Mouse (Mus musculus) stomach, embryonic 14.5 days (tissue): ENCODE results near the gene Katnb1. TPM values are rescaled to one million over a fixed set of nuclear protein-coding genes. Genes with fewer than 3 reads are reported as not detected.

Source experiments
- ATAC-seq: fragments of 200-750 bp; cut with Nextera tagmentation; 2 replicates; pipeline ENCODE4 v1.8.0; 2017; ENCODE audit warnings: low read depth, moderate TSS enrichment; ENCODE audit not compliant: insufficient number of reproducible peaks, insufficient read depth, low FRiP score
- H3K27ac ChIP-seq: fragments of 300-500 bp; sonication (generic); 2 replicates; pipeline ENCODE4 v1.5.1; 2014; ENCODE audit warnings: mild to moderate bottlenecking, low read length, moderate library complexity, mixed read lengths
- H3K27me3 ChIP-seq: fragments of 300-500 bp; sonication (generic); 2 replicates; pipeline ENCODE4 v1.6.1; 2014; ENCODE audit warnings: low read length, control low read depth, mixed read lengths; ENCODE audit not compliant: control insufficient read depth, insufficient read depth
- H3K36me3 ChIP-seq: fragments of 300-500 bp; sonication (generic); 2 replicates; pipeline ENCODE4 v1.6.1; 2014; ENCODE audit warnings: mild to moderate bottlenecking, control low read depth, low read length, moderate library complexity, mixed read lengths; ENCODE audit not compliant: control insufficient read depth, insufficient read depth
- H3K4me1 ChIP-seq: fragments of 300-500 bp; sonication (generic); 2 replicates; pipeline ENCODE4 v1.6.1; 2014; ENCODE audit warnings: low read length, control low read depth, mixed read lengths; ENCODE audit not compliant: control insufficient read depth, insufficient read depth
- H3K4me2 ChIP-seq: fragments of 300-500 bp; sonication (generic); replicated peaks from 2 replicates; pipeline ENCODE4 v1.6.1; 2014; ENCODE audit warnings: low read depth, low read length, control low read depth
- H3K4me3 ChIP-seq: fragments of 300-500 bp; sonication (generic); 2 replicates; pipeline ENCODE4 v1.5.1; 2014; ENCODE audit warnings: low read depth, low read length, control low read depth
- H3K9ac ChIP-seq: fragments of 300-500 bp; sonication (generic); replicated peaks from 2 replicates; pipeline ENCODE4 v1.6.1; 2014; ENCODE audit warnings: low read depth, mild to moderate bottlenecking, control low read depth, low read length, moderate library complexity, mixed read lengths
- H3K9me3 ChIP-seq: fragments of 300-500 bp; sonication (generic); 2 replicates; pipeline ENCODE4 v1.6.1; 2016; ENCODE audit warnings: low read depth, low read length, control low read depth; ENCODE audit not compliant: control insufficient read depth
- WGBS: fragments of 180-500 bp; shearing (Covaris S2); extraction: QIAGEN DNeasy Blood & Tissue Kit; methylation state at CpG from one replicate; pipeline ENCODE4 v1.1.7; 2014; 5-methylcytosine and 5-hydroxymethylcytosine counted together
- polyA plus RNA-seq: library from polyadenylated mRNA; unstranded; fragments of >200 nt; fragmentation: Nextera tagmentation; extraction: Ambion mirVana; gene quantifications from 2 replicates; pipeline ENCODE4 v1.2.1, GENCODE M21; 2014

Katnb1 gene
- polyA plus RNA-seq, 1 experiment from 2014 or later = 17.9 TPM

- H3K27me3 ChIP-seq = no peaks in the 10 kb centered on the region; the same call in 1 of the 2 replicates
- peaks cover 41% of the 10 kb centered on the region for H3K4me1 ChIP-seq
- 14% methylated on average over 6 of the region's 6 CpGs for WGBS
- H3K9me3 ChIP-seq = no peaks in the 10 kb centered on the region
- 0 out of 2 replicates have a peak overlapping the region, but pooled peaks have one; percentile 38 for H3K9ac ChIP-seq
- H3K36me3 ChIP-seq = no peaks in the 10 kb centered on the region
- peak overlapping the region; percentile 53 for H3K4me2 ChIP-seq
- no peak overlapping the region for H3K4me3 ChIP-seq
- ATAC-seq = no peak; the same call in 1 of the 2 replicates
- 0 out of 2 replicates have a peak overlapping the region, but pooled peaks have one; percentile 44 for H3K27ac ChIP-seq
Measured at GRCm38 (mm10) chr8:95138341-95139050, 57.5 kb downstream of the Katnb1 start.

- no peak for ATAC-seq
- Histone ChIP-seq H3K9me3 (no peaks in the 10 kb centered on the region), H3K36me3 (no peaks in the 10 kb centered on the region), H3K4me1 (peaks cover 46% of the 10 kb centered on the region), H3K9ac (no peak overlapping the region), H3K27ac (no peak overlapping the region), H3K4me2 (no peak overlapping the region), H3K27me3 (no peaks in the 10 kb centered on the region; the same call in 1 of the 2 replicates), H3K4me3 (no peak overlapping the region)
- 29% methylated on average over 1 of the region's 1 CpGs for WGBS
Measured at GRCm38 (mm10) chr8:95139051-95139365, 58.0 kb downstream of the Katnb1 start.

GRCm38 (mm10) chr8:95140555-95140954, 59.6 kb downstream of the Katnb1 start:
- no peak for ATAC-seq
- Histone ChIP-seq H3K4me2 (peak overlapping the region; percentile 67; the same call in 1 of the 2 replicates), H3K36me3 (no peaks in the 10 kb centered on the region), H3K27ac (no peak overlapping the region), H3K4me3 (no peak overlapping the region), H3K4me1 (peaks cover 48% of the 10 kb centered on the region), H3K9ac (no peak overlapping the region), H3K27me3 (no peaks in the 10 kb centered on the region; the same call in 1 of the 2 replicates), H3K9me3 (no peaks in the 10 kb centered on the region)
- 65% methylated on average over 5 of the region's 5 CpGs for WGBS

GRCm38 (mm10) chr8:95141026-95141425, 60.0 kb downstream of the Katnb1 start:
- 77% methylated on average over 1 of the region's 1 CpGs for WGBS
- Histone ChIP-seq H3K9me3 (no peaks in the 10 kb centered on the region), H3K9ac (no peak overlapping the region), H3K4me1 (peaks cover 48% of the 10 kb centered on the region), H3K36me3 (no peaks in the 10 kb centered on the region), H3K27ac (no peak overlapping the region), H3K27me3 (no peaks in the 10 kb centered on the region; the same call in 1 of the 2 replicates), H3K4me3 (no peak overlapping the region), H3K4me2 (peak overlapping the region; percentile 67)
- no peak for ATAC-seq

GRCm38 (mm10) chr8:95141469-95142074, 60.6 kb downstream of the Katnb1 start:
- Histone ChIP-seq H3K27me3 (no peaks in the 10 kb centered on the region; the same call in 1 of the 2 replicates), H3K4me3 (peak overlapping the region; percentile 64), H3K27ac (peak overlapping the region; percentile 56; the same call in 1 of the 2 replicates), H3K9ac (peak overlapping the region; percentile 72), H3K4me1 (peaks cover 48% of the 10 kb centered on the region), H3K9me3 (no peaks in the 10 kb centered on the region), H3K4me2 (peak overlapping the region; percentile 67), H3K36me3 (no peaks in the 10 kb centered on the region)
- peak; percentile 9 for ATAC-seq
- WGBS = 5% methylated on average over 6 of the region's 6 CpGs

GRCm38 (mm10) chr8:95142075-95142831, 61.3 kb downstream of the Katnb1 start:
- Histone ChIP-seq H3K27me3 (no peaks in the 10 kb centered on the region), H3K4me1 (peaks cover 45% of the 10 kb centered on the region), H3K4me2 (peak overlapping the region; percentile 67), H3K9me3 (no peaks in the 10 kb centered on the region), H3K9ac (peak overlapping the region; percentile 72), H3K4me3 (peak overlapping the region; percentile 64), H3K27ac (peak overlapping the region; percentile 74; the same call in 1 of the 2 replicates), H3K36me3 (no peaks in the 10 kb centered on the region)
- peak; percentile 75 for ATAC-seq
- under 1% methylated on average over 62 of the region's 66 CpGs for WGBS

GRCm38 (mm10) chr8:95142985-95143804, 62.2 kb downstream of the Katnb1 start:
- peak overlapping the region; percentile 21; the same call in 1 of the 2 replicates for H3K9ac ChIP-seq
- no peaks in the 10 kb centered on the region for H3K9me3 ChIP-seq
- peak overlapping the region; percentile 74 for H3K27ac ChIP-seq
- peaks cover 36% of the 10 kb centered on the region for H3K4me1 ChIP-seq
- no peak for ATAC-seq
- peak overlapping the region; percentile 64; the same call in 1 of the 2 replicates for H3K4me3 ChIP-seq
- H3K27me3 ChIP-seq = no peaks in the 10 kb centered on the region
- WGBS = 21% methylated on average over 17 of the region's 17 CpGs
- H3K4me2 ChIP-seq = peak overlapping the region; percentile 67
- H3K36me3 ChIP-seq = no peaks in the 10 kb centered on the region
